Mouse (Mus musculus) kidney, adult 2 months (tissue): ENCODE results near the gene Kank1. TPM values are rescaled to one million over a fixed set of nuclear protein-coding genes. Genes with fewer than 3 reads are reported as not detected.
"Not testable (repeated sequence)": the region's sequence is repeated elsewhere in the genome, so short reads cannot be mapped to it uniquely, and the experiment has no call there.

ENCODE experiments used
- DNase-seq: peaks from one replicate; pipeline ENCODE4 v3.0.0; 2021
- H3K27ac ChIP-seq: fragments of 200-500 bp; 2 replicates; pipeline ENCODE4 v1.5.1; 2012; ENCODE audit warnings: low read depth, low read length, control low read depth, inconsistent platforms; ENCODE audit not compliant: insufficient read depth
- H3K27me3 ChIP-seq: fragments of 200-500 bp; replicated peaks from 2 replicates; pipeline ENCODE4 v1.6.1; 2012; ENCODE audit warnings: mild to moderate bottlenecking, moderate library complexity, low read length, inconsistent platforms; ENCODE audit not compliant: control insufficient read depth, insufficient read depth
- H3K36me3 ChIP-seq: fragments of 200-500 bp; 2 replicates; pipeline ENCODE4 v1.6.1; 2012; ENCODE audit warnings: mild to moderate bottlenecking, moderate library complexity, low read length, inconsistent platforms; ENCODE audit not compliant: control insufficient read depth, insufficient read depth
- H3K4me1 ChIP-seq: fragments of 200-500 bp; 2 replicates; pipeline ENCODE4 v1.6.1; 2011; ENCODE audit warnings: low read length; ENCODE audit not compliant: control insufficient read depth, insufficient read depth
- H3K4me3 ChIP-seq: fragments of 200-500 bp; 2 replicates; pipeline ENCODE4 v1.5.1; 2011; ENCODE audit warnings: mild to moderate bottlenecking, low read depth, low read length, control low read depth; ENCODE audit not compliant: insufficient read depth
- CTCF ChIP-seq: fragments of 200-500 bp; conservative IDR thresholded peaks from 2 replicates; pipeline ENCODE4 v1.5.1; 2011; ENCODE audit warnings: low read depth, mild to moderate bottlenecking, control low read depth, low read length, moderate library complexity, mixed read lengths; ENCODE audit not compliant: insufficient read depth, insufficient read length
- POLR2A ChIP-seq: fragments of 200-500 bp; IDR thresholded peaks from one replicate; pipeline ENCODE4 v1.6.1; 2011; ENCODE audit warnings: low read depth, low read length, control low read depth
- WGBS: fragments of 180-500 bp; shearing (Covaris S2); methylation state at CpG from one replicate; pipeline ENCODE4 v1.1.7; 2018; 5-methylcytosine and 5-hydroxymethylcytosine counted together
- polyA plus RNA-seq: library from polyadenylated mRNA; depleted of rRNA; stranded (reverse); fragments of >200 nt; gene quantifications from 2 replicates; pipeline ENCODE4 v1.2.3, GENCODE M21; 2012; rRNA removed

Gene Kank1
- polyA plus RNA-seq, 1 experiment, result 56.0 TPM

GRCm38 (mm10) chr19:25453146-25453545 lies 216.4 kb downstream of the Kank1 start:
- no peak for TF ChIP-seq POLR2A
- TF ChIP-seq CTCF, result no peak
- Histone ChIP-seq H3K27ac (no peak overlapping the region), H3K36me3 (no peaks in the 10 kb centered on the region), H3K4me3 (no peak overlapping the region), H3K27me3 (no peaks in the 10 kb centered on the region), H3K4me1 (no peaks in the 10 kb centered on the region)
- no peak for DNase-seq
- 82% methylated on average over 5 of the region's 5 CpGs for WGBS

- TF ChIP-seq POLR2A (no peak), CTCF (no peak)
- DNase-seq, result no peak
- WGBS, result 87% methylated on average over 8 of the region's 8 CpGs
Observed at GRCm38 (mm10) chr19:25460760-25461159, 224.0 kb downstream of the Kank1 start.

DNA sequence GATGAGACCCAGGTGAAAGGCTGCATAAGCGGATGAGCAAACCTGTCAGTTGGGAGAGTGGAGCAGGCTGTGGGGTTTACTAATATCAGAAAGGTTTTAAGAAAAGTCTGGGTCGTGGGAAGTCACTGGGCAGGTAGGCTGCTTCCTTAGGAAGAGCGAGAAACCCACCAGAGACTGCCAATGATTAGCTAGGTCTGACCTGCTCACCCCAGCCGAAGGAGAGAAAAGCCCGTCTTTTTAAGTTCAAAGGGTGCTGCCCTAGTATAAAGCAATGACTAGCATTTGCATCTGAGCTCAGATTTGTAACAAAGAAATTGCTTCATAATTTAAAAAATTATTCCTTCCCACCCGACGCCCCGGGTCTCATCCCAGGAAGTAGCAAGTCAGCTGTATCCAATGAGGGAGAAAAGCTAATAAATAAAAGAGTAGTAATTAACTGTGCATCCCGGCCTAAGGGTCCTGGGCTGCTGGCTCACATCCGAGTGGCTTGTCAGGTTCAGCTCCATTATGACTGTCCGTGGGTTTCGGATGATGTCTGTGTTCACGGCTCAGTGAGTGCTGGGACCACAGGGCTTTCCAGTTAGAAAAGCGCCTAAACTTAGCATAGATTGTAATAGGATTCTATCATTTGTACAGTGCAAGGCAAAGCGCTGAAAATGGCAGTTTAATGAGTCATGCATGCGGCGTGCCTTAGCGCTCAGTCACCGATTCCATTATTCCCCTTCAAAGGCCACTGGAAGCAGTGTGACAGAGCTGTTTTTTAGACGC lies 225.0 kb downstream of the Kank1 start:
- Histone ChIP-seq H3K27me3 (no peaks in the 10 kb centered on the region), H3K4me3 (no peak overlapping the region), H3K36me3 (no peaks in the 10 kb centered on the region), H3K27ac (no peak overlapping the region), H3K4me1 (no peaks in the 10 kb centered on the region)
- 32% methylated on average over 20 of the region's 20 CpGs for whole genome bisulfite sequencing
- TF ChIP-seq CTCF (no peak), POLR2A (no peak)
- no peak for DNase-seq

More at GRCm38 (mm10) chr19:25460760-25461159, 224.0 kb downstream of the Kank1 start:
- Histone ChIP-seq H3K36me3 (no peaks in the 10 kb centered on the region), H3K4me1 (no peaks in the 10 kb centered on the region), H3K27ac (no peak overlapping the region), H3K4me3 (no peak overlapping the region), H3K27me3 (no peaks in the 10 kb centered on the region)

DNA sequence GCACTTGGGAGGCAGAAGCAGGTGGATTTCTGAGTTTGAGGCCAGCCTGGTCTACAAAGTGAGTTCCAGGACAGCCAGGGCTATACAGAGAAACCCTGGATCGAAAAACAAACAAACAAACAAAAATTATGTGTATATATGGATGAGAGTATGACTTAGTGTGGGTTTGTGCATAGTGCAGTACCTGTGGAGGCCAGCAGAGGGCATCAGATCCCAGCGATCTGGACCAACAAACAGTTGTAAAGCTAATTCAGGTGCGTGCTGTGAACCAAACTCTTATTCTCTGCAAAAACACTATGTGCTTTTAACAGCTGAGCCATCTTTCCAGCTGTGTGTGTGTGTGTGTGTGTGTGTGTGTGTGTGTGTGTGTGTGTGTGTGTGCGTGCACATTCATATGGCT lies 239.0 kb downstream of the Kank1 start:
- DNase-seq, H3K4me3 ChIP-seq, H3K27ac ChIP-seq, H3K4me1 ChIP-seq, H3K27me3 ChIP-seq, H3K36me3 ChIP-seq: not testable (repeated sequence)
- 70% methylated on average over 4 of the region's 4 CpGs for WGBS
- peak; percentile 42 for TF ChIP-seq CTCF

- TF ChIP-seq POLR2A, result no peak
- TF ChIP-seq CTCF, result no peak
- 82% methylated on average over 5 of the region's 5 CpGs for WGBS
- H3K27ac ChIP-seq, result no peak overlapping the region
- no peaks in the 10 kb centered on the region for H3K27me3 ChIP-seq
- no peak for DNase-seq
- no peaks in the 10 kb centered on the region for H3K36me3 ChIP-seq
- no peak overlapping the region for H3K4me3 ChIP-seq
- H3K4me1 ChIP-seq, result no peaks in the 10 kb centered on the region
Observed at GRCm38 (mm10) chr19:25479152-25479669, 242.4 kb downstream of the Kank1 start.

GRCm38 (mm10) chr19:25480820-25481219 lies 244.0 kb downstream of the Kank1 start:
- WGBS, result 90% methylated on average over 6 of the region's 6 CpGs
- no peak overlapping the region for H3K27ac ChIP-seq
- H3K4me1 ChIP-seq, result no peaks in the 10 kb centered on the region
- H3K27me3 ChIP-seq, result no peaks in the 10 kb centered on the region
- DNase-seq, result no peak
- H3K4me3 ChIP-seq, result no peak overlapping the region
- no peaks in the 10 kb centered on the region for H3K36me3 ChIP-seq
- TF ChIP-seq CTCF, result no peak
- no peak for TF ChIP-seq POLR2A

Other genes with a start within 250 kb of the Kank1 start
- gene Dock8, start 237.4 kb upstream of the Kank1 start, polyA plus RNA-seq, result 17.8 and 18.4 TPM in 2 replicates